Mouse (Mus musculus) E14TG2a.4 (cell line): ENCODE measurements at regions not wholly inside any gene's neighbourhood (a gene's known extent, or its start where the extent isn't known, plus 50 kb on each side); places are given as distances from the start of the nearest gene placed in this dataset.

ENCODE experiments used
- H3K27me3 ChIP-seq: 2 replicates; pipeline ENCODE4 v1.6.1; 2014; ENCODE audit warnings: low read length, control low read depth; ENCODE audit not compliant: insufficient read depth
- H3K36me3 ChIP-seq: 2 replicates; pipeline ENCODE4 v1.6.1; 2014; ENCODE audit warnings: low read length, control low read depth; ENCODE audit not compliant: insufficient read depth
- H3K4me1 ChIP-seq: replicated peaks from 2 replicates; pipeline ENCODE4 v1.6.1; 2014; ENCODE audit warnings: low read depth, low read length, control low read depth
- H3K4me3 ChIP-seq: replicated peaks from 2 replicates; pipeline ENCODE4 v1.5.1; 2014; ENCODE audit warnings: mild to moderate bottlenecking, low read length
- H3K9me3 ChIP-seq: 2 replicates; pipeline ENCODE4 v1.6.1; 2014; ENCODE audit warnings: low read length, control low read depth
- CTCF ChIP-seq: conservative IDR thresholded peaks from 2 replicates; pipeline ENCODE4 v1.5.1; 2014; ENCODE audit warnings: low read length
- NANOG ChIP-seq: IDR thresholded peaks from 2 replicates; pipeline ENCODE4 v1.6.1; 2014; ENCODE audit warnings: borderline replicate concordance, low read length, mixed read lengths
- POU5F1 ChIP-seq: IDR thresholded peaks from 2 replicates; pipeline ENCODE4 v1.6.1; 2014; ENCODE audit warnings: low read length, borderline replicate concordance

DNA sequence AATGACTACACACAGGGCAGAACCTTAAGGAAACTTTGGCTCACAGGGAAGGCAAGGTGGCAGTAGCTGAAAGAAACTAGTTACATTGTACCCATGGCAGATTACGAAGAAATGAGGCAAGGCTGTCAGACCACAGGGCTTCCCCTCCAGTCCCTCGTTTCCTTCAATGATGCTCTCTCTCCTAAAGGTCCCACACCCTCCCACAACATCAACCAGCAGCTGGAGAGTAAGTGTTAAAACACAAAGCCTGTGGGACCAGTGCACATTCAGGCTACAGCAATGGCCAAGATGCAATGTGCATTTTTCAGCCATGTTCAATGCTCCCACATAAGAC, 355.5 kb downstream of the Ankrd50 start:
- no peaks in the 10 kb centered on the region for H3K9me3 ChIP-seq
- no peaks in the 10 kb centered on the region for H3K36me3 ChIP-seq
- H3K4me3 ChIP-seq: no peak overlapping the region
- H3K4me1 ChIP-seq: no peaks in the 10 kb centered on the region
- H3K27me3 ChIP-seq: 0 out of 2 replicates have a peak, but pooled peaks cover 3% of the 10 kb centered on the region
- TF ChIP-seq POU5F1 (no peak), NANOG (no peak), CTCF (no peak)

DNA sequence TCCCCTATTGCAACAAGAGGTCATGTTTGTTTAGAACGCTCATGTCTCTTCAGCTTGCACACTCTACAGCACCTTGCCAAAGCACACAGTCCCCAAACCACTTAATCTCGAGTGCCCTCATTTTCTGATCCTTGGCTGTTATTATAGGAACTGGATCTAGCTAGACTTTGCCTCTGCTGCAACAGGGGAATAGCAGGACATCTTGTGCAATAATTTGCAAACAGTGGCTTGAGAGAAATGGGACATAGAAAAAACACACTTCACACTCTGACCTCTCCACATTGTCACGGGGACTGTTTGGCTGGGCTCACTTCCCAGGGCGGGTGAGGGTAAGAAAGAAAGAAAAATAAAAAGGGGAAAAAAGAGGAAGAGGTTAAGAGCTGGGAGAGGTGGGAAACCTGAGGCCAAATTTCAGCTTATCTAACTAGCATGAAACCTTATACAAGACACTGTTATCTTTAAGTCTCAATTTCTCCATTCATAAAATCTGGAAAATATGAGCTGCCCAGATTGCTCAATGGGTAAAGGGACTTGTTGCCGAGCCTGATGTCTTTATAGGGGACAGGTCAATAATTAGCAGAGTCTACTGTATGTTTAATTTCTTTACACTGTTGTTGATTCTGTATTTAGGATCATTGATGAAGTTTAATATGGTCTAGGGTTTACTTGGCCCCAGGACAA, 356.0 kb downstream of the Ankrd50 start:
- H3K4me3 ChIP-seq: no peak overlapping the region
- no peaks in the 10 kb centered on the region for H3K4me1 ChIP-seq
- TF ChIP-seq POU5F1 (no peak), NANOG (no peak), CTCF (no peak)

DNA sequence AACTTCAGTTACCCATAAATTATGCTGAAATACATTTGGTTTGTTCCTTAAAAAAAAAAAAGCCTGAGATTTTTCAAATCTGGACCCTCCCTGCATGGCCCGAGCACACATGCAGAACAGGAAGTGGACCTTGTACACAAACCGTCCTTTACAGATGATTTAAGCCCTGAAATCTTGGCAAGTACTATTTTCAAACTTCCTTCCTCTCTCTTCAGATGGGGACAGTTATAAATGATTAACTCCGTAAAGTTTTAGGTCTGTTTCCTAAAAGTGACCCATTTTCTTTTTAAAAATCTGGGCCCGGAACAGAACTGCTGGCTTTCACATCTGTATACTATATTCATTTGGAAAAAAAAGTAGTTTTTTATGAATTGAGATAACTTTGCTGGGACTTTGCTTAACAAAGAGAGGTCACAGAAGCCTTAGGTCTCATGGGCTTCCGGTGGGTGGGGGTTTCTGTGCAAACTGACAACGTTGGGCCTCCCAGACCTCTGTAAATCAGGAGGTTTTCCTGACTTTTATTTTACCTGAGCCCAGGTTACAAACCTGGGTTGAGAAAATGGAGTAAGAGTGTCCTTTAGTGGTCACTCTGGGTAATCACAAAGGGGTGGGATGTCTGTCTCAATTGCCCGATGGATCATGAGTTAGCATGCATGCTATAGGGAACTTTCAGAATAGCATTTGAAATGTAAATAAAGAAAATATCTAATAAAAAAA, 368.4 kb downstream of the Ankrd50 start:
- no peaks in the 10 kb centered on the region for H3K9me3 ChIP-seq
- H3K4me3 ChIP-seq: no peak overlapping the region
- H3K36me3 ChIP-seq: no peaks in the 10 kb centered on the region
- no peaks in the 10 kb centered on the region for H3K27me3 ChIP-seq
- H3K4me1 ChIP-seq: no peaks in the 10 kb centered on the region
- TF ChIP-seq NANOG (no peak), POU5F1 (no peak), CTCF (no peak)

More for the DNA sequence above, 356.0 kb downstream of the Ankrd50 start:
- 0 out of 2 replicates have a peak, but pooled peaks cover 3% of the 10 kb centered on the region for H3K27me3 ChIP-seq
- H3K36me3 ChIP-seq: no peaks in the 10 kb centered on the region
- no peaks in the 10 kb centered on the region for H3K9me3 ChIP-seq

DNA sequence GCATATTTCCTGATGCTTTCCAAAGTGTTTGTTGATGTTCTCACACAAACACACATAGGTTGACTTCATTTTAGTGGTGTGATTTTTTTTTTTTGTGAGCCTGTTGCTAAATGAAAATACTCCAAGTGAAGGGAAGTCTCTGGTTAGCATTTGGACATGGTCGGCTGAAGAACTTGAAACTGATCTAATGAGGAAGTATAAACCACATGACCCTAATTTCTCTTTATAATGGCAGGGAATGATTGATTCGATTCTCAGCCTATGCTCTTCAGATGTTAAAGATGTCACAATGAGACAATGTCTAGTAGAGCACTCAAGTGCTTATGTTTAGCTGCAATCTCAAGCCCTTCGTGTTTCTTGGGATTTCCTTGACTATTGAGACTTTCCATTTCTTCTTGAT, 372.1 kb downstream of the Ankrd50 start:
- no peak for TF ChIP-seq NANOG
- TF ChIP-seq CTCF: no peak
- TF ChIP-seq POU5F1: no peak
- H3K9me3 ChIP-seq: no peaks in the 10 kb centered on the region

DNA sequence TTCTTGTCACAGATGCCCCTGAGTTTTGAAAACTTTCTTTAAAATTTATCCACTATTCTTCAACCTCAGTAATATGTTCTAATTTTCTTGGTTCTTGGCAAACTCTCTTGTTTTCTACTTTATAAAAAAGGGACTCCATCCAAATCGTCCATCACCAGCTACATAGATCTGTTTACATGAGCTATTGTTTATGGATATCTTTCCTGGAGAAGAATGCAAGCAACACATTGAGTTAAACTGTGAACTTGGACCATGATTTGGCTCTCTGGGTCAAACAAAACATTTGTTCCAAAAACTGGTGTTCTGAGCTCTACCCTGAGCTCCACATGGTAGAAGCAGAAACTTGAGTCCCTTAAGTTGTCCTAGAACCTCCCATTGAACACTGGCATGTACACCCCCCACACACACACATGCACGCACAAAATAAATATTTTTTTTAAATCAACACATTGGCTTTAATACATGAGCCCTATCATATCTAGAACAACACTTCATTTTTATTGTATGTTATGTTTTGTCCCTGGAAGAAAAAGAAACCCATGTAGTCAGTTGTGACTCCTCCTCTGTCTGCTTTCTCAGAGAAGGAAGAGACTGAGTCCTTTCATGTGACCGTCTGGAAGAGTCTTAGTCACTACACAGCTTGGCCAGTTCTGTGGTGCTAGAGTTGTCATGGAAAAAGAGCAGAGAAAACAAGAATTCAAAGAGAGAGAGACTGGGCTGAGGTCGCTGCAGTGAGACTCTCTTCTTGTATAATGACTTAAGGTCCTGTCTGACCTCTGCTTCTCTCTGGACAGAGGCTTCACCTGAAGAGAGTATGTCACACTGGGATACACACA, 379.4 kb downstream of the Ankrd50 start:
- Histone ChIP-seq H3K4me1 (no peaks in the 10 kb centered on the region), H3K36me3 (no peaks in the 10 kb centered on the region), H3K27me3 (no peaks in the 10 kb centered on the region), H3K9me3 (no peaks in the 10 kb centered on the region), H3K4me3 (no peak overlapping the region)
- TF ChIP-seq CTCF (no peak), POU5F1 (no peak), NANOG (no peak)

More for the DNA sequence above, 372.1 kb downstream of the Ankrd50 start:
- no peaks in the 10 kb centered on the region for H3K4me1 ChIP-seq
- H3K36me3 ChIP-seq: no peaks in the 10 kb centered on the region
- no peaks in the 10 kb centered on the region for H3K27me3 ChIP-seq
- H3K4me3 ChIP-seq: no peak overlapping the region

DNA sequence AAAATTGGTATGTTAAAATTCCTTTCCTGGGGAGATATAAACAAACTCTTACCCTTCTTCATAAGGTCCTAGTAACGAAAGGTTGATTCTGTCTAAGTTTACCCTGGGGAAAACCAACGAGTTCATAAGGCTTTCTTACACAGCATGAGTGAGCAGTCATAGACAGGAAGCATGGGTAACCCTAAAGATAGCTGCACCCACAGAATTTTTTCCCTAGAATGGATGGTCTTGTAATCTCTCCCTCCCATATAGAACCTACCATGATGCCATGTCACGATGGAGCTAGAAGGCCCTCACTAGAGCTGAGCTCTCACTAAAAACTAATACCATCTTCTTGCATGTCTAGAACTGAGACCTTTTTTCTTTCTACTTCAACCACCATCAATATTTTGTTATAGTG, 380.1 kb upstream of the Gm5148 start:
- no peaks in the 10 kb centered on the region for H3K27me3 ChIP-seq
- TF ChIP-seq POU5F1 (no peak), CTCF (no peak), NANOG (no peak)
- H3K9me3 ChIP-seq: no peaks in the 10 kb centered on the region
- H3K4me3 ChIP-seq: no peak overlapping the region
- H3K36me3 ChIP-seq: no peaks in the 10 kb centered on the region
- no peaks in the 10 kb centered on the region for H3K4me1 ChIP-seq

DNA sequence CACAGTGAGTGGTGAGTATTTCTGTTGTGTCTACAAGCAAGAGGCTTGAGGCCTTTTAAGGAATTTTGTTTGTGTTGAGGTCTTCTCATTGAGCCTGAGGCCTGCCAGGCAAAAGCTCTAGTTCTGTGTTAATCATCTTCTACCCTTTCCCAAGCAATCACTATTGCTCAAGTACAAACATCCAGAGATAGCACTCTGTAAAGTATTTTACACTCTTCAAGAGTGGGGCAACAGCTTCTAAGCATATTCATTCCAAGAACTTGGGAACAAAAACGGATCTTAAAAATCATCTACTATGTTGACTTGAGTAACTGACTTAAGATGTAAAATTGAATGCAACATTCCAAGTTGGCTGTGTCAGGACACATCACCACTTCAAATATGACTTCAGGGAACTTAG, 378.7 kb upstream of the Gm5148 start:
- TF ChIP-seq POU5F1: no peak
- no peak for TF ChIP-seq CTCF
- TF ChIP-seq NANOG: no peak
- Histone ChIP-seq H3K9me3 (no peaks in the 10 kb centered on the region), H3K36me3 (no peaks in the 10 kb centered on the region), H3K27me3 (no peaks in the 10 kb centered on the region), H3K4me1 (no peaks in the 10 kb centered on the region), H3K4me3 (no peak overlapping the region)

DNA sequence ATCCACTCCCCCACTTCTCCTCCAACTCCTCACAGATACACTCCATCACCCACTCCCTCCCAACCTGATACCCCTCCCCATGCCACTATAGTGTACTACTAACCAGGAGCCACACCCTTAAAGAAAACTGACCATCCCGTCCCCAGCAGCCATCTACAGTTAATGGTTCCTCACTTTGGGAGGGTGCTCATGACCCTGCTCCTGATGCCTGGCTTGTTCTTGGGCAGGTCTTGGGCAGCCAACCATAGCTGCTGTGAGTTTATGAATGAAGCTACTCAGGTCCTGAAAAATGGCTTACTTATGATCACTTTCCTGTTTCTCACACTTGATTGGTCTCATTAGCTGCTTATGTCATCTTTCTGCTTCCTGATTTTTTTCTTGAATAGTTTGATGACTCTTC, 377.9 kb upstream of the Gm5148 start:
- Histone ChIP-seq H3K9me3 (no peaks in the 10 kb centered on the region), H3K36me3 (no peaks in the 10 kb centered on the region), H3K4me1 (no peaks in the 10 kb centered on the region), H3K4me3 (no peak overlapping the region), H3K27me3 (no peaks in the 10 kb centered on the region)
- TF ChIP-seq NANOG (no peak), CTCF (no peak), POU5F1 (no peak)
